Mouse (Mus musculus) skeletal muscle tissue, adult 2 months (tissue): ENCODE data around the gene Ncbp1.

ENCODE experiments used
- DNase-seq: peaks from one replicate; pipeline ENCODE4 v3.0.0-alpha.2; 2012; ENCODE audit warnings: low read depth, low spot score

The Ncbp1 gene

GRCm38 (mm10) chr4:46138287-46139222 lies at the start of gene Ncbp1, which contains the start of gene Tstd2:
Gene Ncbp1 (plus strand): TSS chr4:46138613.
Gene Tstd2 (minus strand): TSS chr4:46138694.
- DNase-seq: peak; percentile 87

GRCm38 (mm10) chr4:46089524-46090125 lies 48.8 kb upstream of the Ncbp1 start:
- DNase-seq: no peak

GRCm38 (mm10) chr4:46092429-46093076 lies 45.9 kb upstream of the Ncbp1 start:
- DNase-seq: no peak

GRCm38 (mm10) chr4:46094916-46095825 lies 43.2 kb upstream of the Ncbp1 start:
- DNase-seq: no peak

- DNase-seq: no peak
Observed at GRCm38 (mm10) chr4:46095826-46096159, 42.6 kb upstream of the Ncbp1 start.

GRCm38 (mm10) chr4:46096546-46096945 lies 41.9 kb upstream of the Ncbp1 start:
- DNase-seq: no peak

GRCm38 (mm10) chr4:46097591-46097990 lies 40.8 kb upstream of the Ncbp1 start:
- DNase-seq: no peak

GRCm38 (mm10) chr4:46099132-46099531 lies 39.3 kb upstream of the Ncbp1 start:
- no peak for DNase-seq

- DNase-seq: peak; percentile 46
Observed at GRCm38 (mm10) chr4:46100539-46100938, 37.9 kb upstream of the Ncbp1 start.

- peak; percentile 48 for DNase-seq
Observed at GRCm38 (mm10) chr4:46101211-46101711, 37.2 kb upstream of the Ncbp1 start.

GRCm38 (mm10) chr4:46102078-46102769 lies 36.2 kb upstream of the Ncbp1 start:
- DNase-seq: no peak

- peak; percentile 63 for DNase-seq
Observed at GRCm38 (mm10) chr4:46110084-46110483, 28.3 kb upstream of the Ncbp1 start.

GRCm38 (mm10) chr4:46111361-46111760 lies 27.1 kb upstream of the Ncbp1 start:
- DNase-seq: no peak

- no peak for DNase-seq
Observed at GRCm38 (mm10) chr4:46115308-46115707, 23.1 kb upstream of the Ncbp1 start.

- DNase-seq: no peak
Observed at GRCm38 (mm10) chr4:46116544-46117175, 21.8 kb upstream of the Ncbp1 start.

- DNase-seq: no peak
Observed at GRCm38 (mm10) chr4:46117536-46117935, 20.9 kb upstream of the Ncbp1 start.

- DNase-seq: no peak
Observed at GRCm38 (mm10) chr4:46119514-46120094, 18.8 kb upstream of the Ncbp1 start.

GRCm38 (mm10) chr4:46120767-46121166 lies 17.6 kb upstream of the Ncbp1 start:
- DNase-seq: no peak

- no peak for DNase-seq
Observed at GRCm38 (mm10) chr4:46123358-46123757, 15.1 kb upstream of the Ncbp1 start.

GRCm38 (mm10) chr4:46126541-46126940 lies 11.9 kb upstream of the Ncbp1 start:
- peak; percentile 69 for DNase-seq
